Mouse (Mus musculus): ENCODE data around the gene Ckb. TPM values are rescaled to one million over a fixed set of nuclear protein-coding genes. Genes with fewer than 3 reads are reported as not detected.
"Not testable (repeated sequence)": the region's sequence is repeated elsewhere in the genome, so short reads cannot be mapped to it uniquely, and the experiment has no call there.

The Ckb gene
- total RNA-seq (2014; rRNA removed) (3,255 and 3,584 TPM in 2 replicates), polyA plus RNA-seq (2015; fragmentation: Nextera tagmentation; extraction: Ambion mirVana) (2,405 and 2,624 TPM in 2 replicates)

DNA sequence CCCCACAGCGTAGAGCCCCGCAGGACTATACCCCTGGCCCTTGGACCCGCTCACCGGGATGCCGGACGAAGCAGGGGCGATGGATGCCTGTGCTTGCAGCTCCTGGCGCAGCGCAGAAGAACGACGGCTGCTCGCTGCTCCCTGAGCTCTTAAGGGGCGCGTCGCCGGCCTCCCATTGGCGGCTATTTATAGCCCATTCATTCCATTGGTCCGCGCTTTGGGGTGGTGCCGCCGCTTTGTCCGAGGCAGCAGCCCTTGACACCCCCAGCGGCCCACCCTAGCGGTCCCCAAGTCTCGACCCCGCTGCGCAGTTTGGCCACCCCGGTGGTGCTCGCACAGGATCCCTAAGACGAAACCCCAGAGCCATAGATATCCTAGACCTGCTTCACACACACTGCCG lies at the start of gene Ckb:
TSS of gene Ckb (minus strand) at position 163 of the 400 bp plus-strand sequence.
- DNase-seq (ENCODE audit: low spot score) (peak; percentile 96), ATAC-seq (peak; percentile 88)
- peak within 1 kb of the TSS; percentile 97 for H3K27ac ChIP-seq
- H3K4me1 ChIP-seq (ENCODE audit: insufficient read depth, low read length) = peaks cover 19% of the 10 kb centered on the region
- H3K9me3 ChIP-seq (ENCODE audit: low read length) = no peaks in the 10 kb centered on the region
- 0% methylated on average over 31 of the region's 31 CpGs for WGBS
- H3K36me3 ChIP-seq (ENCODE audit: insufficient read depth, low read length) = 0 out of 2 replicates have a peak, but pooled peaks cover 5% of the 10 kb centered on the region
- H3K4me2 ChIP-seq (ENCODE audit: low read depth, low read length) = peak within 1 kb of the TSS; percentile 77
- no peaks in the 10 kb centered on the region for H3K27me3 ChIP-seq (ENCODE audit: insufficient read depth, low read length)
- peak within 1 kb of the TSS; percentile 85 for H3K4me3 ChIP-seq (ENCODE audit: low read length)
- TF ChIP-seq CTCF (IDR thresholded peaks at IDR 0.05; ENCODE audit: low read depth) = no peak
- H3K9ac ChIP-seq (replicated peaks; ENCODE audit: low read length) = peak within 1 kb of the TSS; percentile 97

DNA sequence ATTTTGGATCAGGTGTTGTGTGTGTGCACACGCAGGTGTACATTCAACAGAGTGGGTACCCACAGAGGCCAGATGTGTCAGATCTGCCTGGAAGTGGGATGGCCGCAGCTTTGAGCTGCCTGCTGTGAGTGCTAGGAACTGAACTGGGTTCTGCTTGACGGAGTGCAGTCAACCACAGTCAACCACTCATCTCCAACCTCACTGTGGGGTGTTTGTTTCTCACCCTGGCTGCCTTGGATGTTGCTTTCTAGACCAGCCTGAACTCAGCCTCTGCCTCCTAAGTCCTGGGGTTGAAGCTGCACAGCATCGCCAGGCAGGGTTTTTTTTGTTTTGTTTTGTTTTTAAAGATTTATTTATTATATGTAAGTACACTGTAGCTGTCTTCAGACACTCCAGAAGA lies 48.1 kb upstream of the Ckb start:
- Histone ChIP-seq H3K9me3 (ENCODE audit: low read length) (no peaks in the 10 kb centered on the region), H3K4me3 (ENCODE audit: low read length) (no peak overlapping the region), H3K27me3 (ENCODE audit: insufficient read depth, low read length) (no peaks in the 10 kb centered on the region), H3K36me3 (ENCODE audit: insufficient read depth, low read length) (0 out of 2 replicates have a peak, but pooled peaks cover 3% of the 10 kb centered on the region), H3K4me1 (ENCODE audit: insufficient read depth, low read length) (peaks cover 4% of the 10 kb centered on the region; the same call in 1 of the 2 replicates), H3K9ac (replicated peaks; ENCODE audit: low read length) (no peak overlapping the region), H3K4me2 (ENCODE audit: low read depth, low read length) (no peak overlapping the region), H3K27ac (no peak overlapping the region)
- 84% methylated on average over 4 of the region's 4 CpGs for WGBS
- no peak for DNase-seq (ENCODE audit: low spot score)
- no peak for ATAC-seq
- TF ChIP-seq CTCF (IDR thresholded peaks at IDR 0.05; ENCODE audit: low read depth) = no peak

DNA sequence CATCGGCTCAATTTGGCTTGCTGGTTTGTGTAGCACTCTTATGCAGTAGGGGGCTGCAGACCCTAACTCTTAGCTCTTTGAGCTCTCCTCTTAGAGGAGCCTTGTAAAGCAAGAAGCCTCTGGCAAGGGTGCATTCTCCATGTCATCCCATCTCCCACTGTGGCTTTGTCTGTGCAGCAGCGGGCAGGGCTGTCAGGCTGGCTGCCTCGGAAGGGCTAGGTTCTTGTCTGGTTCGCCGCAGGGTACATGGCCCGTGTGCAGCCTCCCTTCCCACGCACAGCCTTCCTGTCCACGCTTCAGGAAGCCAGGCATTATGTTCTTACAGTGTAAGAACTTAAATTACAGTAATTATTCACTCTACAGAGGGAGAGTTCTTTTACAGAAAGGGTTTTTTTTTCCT lies 46.5 kb upstream of the Ckb start:
- no peaks in the 10 kb centered on the region for H3K36me3 ChIP-seq (ENCODE audit: insufficient read depth, low read length)
- H3K9me3 ChIP-seq (ENCODE audit: low read length) = no peaks in the 10 kb centered on the region
- peaks cover 4% of the 10 kb centered on the region; the same call in 1 of the 2 replicates for H3K4me1 ChIP-seq (ENCODE audit: insufficient read depth, low read length)
- DNase-seq (ENCODE audit: low spot score) (peak; percentile 53), ATAC-seq (no peak; the same call in 1 of the 2 replicates)
- no peaks in the 10 kb centered on the region for H3K27me3 ChIP-seq (ENCODE audit: insufficient read depth, low read length)
- no peak for TF ChIP-seq CTCF (IDR thresholded peaks at IDR 0.05; ENCODE audit: low read depth)
- H3K4me2 ChIP-seq (ENCODE audit: low read depth, low read length) = 0 out of 2 replicates have a peak overlapping the region, but pooled peaks have one; percentile 5
- WGBS = 20% methylated on average over 8 of the region's 8 CpGs
- 0 out of 2 replicates have a peak overlapping the region, but pooled peaks have one; percentile 17 for H3K9ac ChIP-seq (replicated peaks; ENCODE audit: low read length)
- H3K4me3 ChIP-seq (ENCODE audit: low read length) = no peak overlapping the region
- peak overlapping the region; percentile 74 for H3K27ac ChIP-seq

DNA sequence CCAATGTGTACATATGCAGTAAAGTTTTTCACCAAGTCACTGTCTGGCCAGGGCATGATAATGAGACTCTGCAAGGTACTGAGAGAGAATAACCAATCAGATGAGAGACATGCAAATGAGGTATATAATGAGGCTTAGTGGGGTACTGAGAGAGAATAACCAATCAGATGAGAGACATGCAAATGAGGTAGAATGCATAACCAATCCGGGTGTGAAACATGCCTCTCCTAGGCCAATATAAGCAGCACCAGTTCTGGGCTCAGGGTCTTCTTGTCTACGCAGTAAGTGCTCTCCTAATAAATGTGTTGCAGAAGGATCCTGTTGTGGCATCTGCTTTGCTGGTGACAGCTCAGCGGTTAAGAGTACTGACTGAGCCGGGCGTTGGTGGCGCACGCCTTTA lies 44.4 kb upstream of the Ckb start:
- 93% methylated on average over 7 of the region's 7 CpGs for WGBS
- Histone ChIP-seq H3K36me3 (ENCODE audit: insufficient read depth, low read length) (no peaks in the 10 kb centered on the region), H3K27me3 (ENCODE audit: insufficient read depth, low read length) (no peaks in the 10 kb centered on the region), H3K27ac (no peak overlapping the region), H3K4me3 (ENCODE audit: low read length) (no peak overlapping the region), H3K9me3 (ENCODE audit: low read length) (no peaks in the 10 kb centered on the region), H3K4me2 (ENCODE audit: low read depth, low read length) (no peak overlapping the region), H3K9ac (replicated peaks; ENCODE audit: low read length) (no peak overlapping the region), H3K4me1 (ENCODE audit: insufficient read depth, low read length) (peaks cover 11% of the 10 kb centered on the region)
- ATAC-seq = no peak
- no peak for TF ChIP-seq CTCF (IDR thresholded peaks at IDR 0.05; ENCODE audit: low read depth)
- DNase-seq (ENCODE audit: low spot score) = no peak

DNA sequence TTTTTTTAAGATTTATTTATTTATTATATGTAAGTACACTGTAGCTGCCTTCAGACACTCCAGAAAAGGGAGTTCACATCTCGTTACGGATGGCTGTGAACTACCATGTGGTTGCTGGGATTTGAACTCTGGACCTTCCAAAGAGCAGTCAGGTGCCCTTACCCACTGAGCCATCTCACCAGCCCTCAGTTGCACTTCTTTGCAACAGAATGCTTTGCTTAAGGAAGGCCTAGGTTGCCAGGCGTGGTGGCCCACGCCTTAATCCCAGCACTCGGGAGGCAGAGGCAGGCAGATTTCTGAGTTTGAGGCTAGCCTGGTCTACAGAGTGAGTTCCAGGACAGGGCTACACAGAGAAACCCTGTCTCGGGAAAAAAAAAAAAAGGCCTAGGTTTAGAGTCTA lies 41.7 kb upstream of the Ckb start:
- Histone ChIP-seq H3K4me2 (ENCODE audit: low read depth, low read length) (peak overlapping the region; percentile 91), H3K4me3 (ENCODE audit: low read length) (peak overlapping the region; percentile 98), H3K9ac (replicated peaks; ENCODE audit: low read length) (peak overlapping the region; percentile 97; the same call in 1 of the 2 replicates), H3K36me3 (ENCODE audit: insufficient read depth, low read length) (peaks cover 24% of the 10 kb centered on the region), H3K4me1 (ENCODE audit: insufficient read depth, low read length) (peaks cover 13% of the 10 kb centered on the region)
- H3K27me3 ChIP-seq (ENCODE audit: insufficient read depth, low read length); DNase-seq (ENCODE audit: low spot score); ATAC-seq; H3K27ac ChIP-seq; H3K9me3 ChIP-seq (ENCODE audit: low read length): not testable (repeated sequence)
- WGBS = 79% methylated on average over 6 of the region's 6 CpGs

DNA sequence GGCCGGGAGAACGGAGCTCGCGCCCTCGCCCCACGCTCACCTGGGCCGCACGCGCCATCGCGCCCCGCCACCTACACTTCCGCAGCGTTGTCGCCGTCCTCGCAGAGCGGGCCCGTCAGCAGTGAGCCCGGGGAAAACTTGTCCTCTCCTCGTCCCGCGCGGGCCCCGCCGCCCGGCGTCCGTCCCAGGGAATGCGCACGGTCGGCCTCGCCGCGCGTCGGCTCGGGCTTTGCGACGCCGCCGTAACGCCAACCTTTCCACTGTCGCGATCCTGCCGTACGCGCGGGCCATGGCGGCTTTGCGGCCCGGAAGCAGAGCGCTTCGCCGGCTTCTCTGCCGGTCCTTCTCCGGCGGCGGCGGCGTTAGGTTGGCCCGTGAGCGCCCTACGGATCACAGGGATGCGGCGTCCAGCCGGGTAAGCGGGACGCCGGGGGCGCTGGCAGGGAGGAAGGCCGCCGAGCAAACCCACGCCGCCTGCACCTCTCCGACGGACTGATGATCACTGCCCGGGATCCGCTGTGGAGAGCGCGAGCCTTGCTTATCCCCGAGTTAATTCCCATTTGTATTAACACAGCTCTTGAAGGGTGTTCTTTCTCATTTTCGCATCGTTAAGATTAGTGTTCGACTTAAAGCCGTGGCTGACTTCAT lies 41.0 kb upstream of the Ckb start, which contains the start of the genes Bag5 and Apopt1:
TSS of gene Bag5 (minus strand) at position 254 of the 648 bp plus-strand sequence.
TSS of gene Apopt1 (plus strand) at position 258 of the 648 bp plus-strand sequence.
- Histone ChIP-seq H3K9me3 (ENCODE audit: low read length) (no peaks in the 10 kb centered on the region), H3K4me2 (ENCODE audit: low read depth, low read length) (peak within 1 kb of the TSS; percentile 91), H3K9ac (replicated peaks; ENCODE audit: low read length) (peak within 1 kb of the TSS; percentile 97), H3K4me1 (ENCODE audit: insufficient read depth, low read length) (peaks cover 9% of the 10 kb centered on the region), H3K36me3 (ENCODE audit: insufficient read depth, low read length) (peaks cover 24% of the 10 kb centered on the region), H3K27ac (peak within 1 kb of the TSS; percentile 87), H3K4me3 (ENCODE audit: low read length) (peak within 1 kb of the TSS; percentile 98), H3K27me3 (ENCODE audit: insufficient read depth, low read length) (no peaks in the 10 kb centered on the region)
- DNase-seq (ENCODE audit: low spot score) (peak; percentile 97), ATAC-seq (peak; percentile 96)
- TF ChIP-seq CTCF (IDR thresholded peaks at IDR 0.05; ENCODE audit: low read depth) = no peak
- 1% methylated on average over 64 of the region's 86 CpGs for WGBS

DNA sequence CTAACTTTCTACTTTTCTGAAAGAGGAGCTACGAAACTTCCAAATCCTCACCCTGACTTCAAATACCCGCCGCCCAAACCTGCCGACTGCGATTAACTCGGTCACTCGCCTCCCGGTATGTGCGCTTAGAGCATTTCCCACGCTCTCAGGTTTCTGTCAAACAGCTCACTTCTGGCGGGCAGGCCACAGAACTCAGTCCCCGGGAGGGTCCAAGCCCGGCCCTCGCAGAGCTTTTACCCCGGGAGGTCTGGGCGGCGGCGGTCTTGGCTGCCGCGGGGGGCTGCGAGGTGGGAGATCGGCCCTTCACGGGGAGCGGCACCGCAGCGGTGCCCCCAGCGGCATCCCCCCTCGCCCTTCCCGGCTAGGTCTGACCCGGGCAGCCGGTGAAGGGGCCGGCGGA lies 40.3 kb upstream of the Ckb start:
- H3K36me3 ChIP-seq (ENCODE audit: insufficient read depth, low read length) = peaks cover 24% of the 10 kb centered on the region
- no peaks in the 10 kb centered on the region for H3K27me3 ChIP-seq (ENCODE audit: insufficient read depth, low read length)
- DNase-seq (ENCODE audit: low spot score) = no peak
- peaks cover 9% of the 10 kb centered on the region for H3K4me1 ChIP-seq (ENCODE audit: insufficient read depth, low read length)
- H3K9me3 ChIP-seq (ENCODE audit: low read length) = no peaks in the 10 kb centered on the region
- peak overlapping the region; percentile 98 for H3K4me3 ChIP-seq (ENCODE audit: low read length)
- H3K9ac ChIP-seq (replicated peaks; ENCODE audit: low read length) = peak overlapping the region; percentile 97
- no peak for TF ChIP-seq CTCF (IDR thresholded peaks at IDR 0.05; ENCODE audit: low read depth)
- H3K27ac ChIP-seq = peak overlapping the region; percentile 87
- under 1% methylated on average over 33 of the region's 33 CpGs for WGBS
- ATAC-seq = no peak; the same call in 1 of the 2 replicates
- H3K4me2 ChIP-seq (ENCODE audit: low read depth, low read length) = peak overlapping the region; percentile 91

Data from hindbrain, postnatal 0 days (tissue).